Mouse (Mus musculus): ENCODE measurements at regions not wholly inside any gene's neighbourhood (a gene's known extent, or its start where the extent isn't known, plus 50 kb on each side); places are given as distances from the start of the nearest gene placed in this dataset.

- Histone ChIP-seq H3K27me3 (ENCODE audit: insufficient read depth, low read length) (no peaks in the 10 kb centered on the region), H3K9me3 (ENCODE audit: low read length) (no peaks in the 10 kb centered on the region), H3K4me2 (ENCODE audit: low read depth) (no peak overlapping the region), H3K4me1 (ENCODE audit: insufficient read depth) (no peaks in the 10 kb centered on the region), H3K9ac (no peak overlapping the region), H3K36me3 (ENCODE audit: insufficient read depth) (no peaks in the 10 kb centered on the region), H3K4me3 (ENCODE audit: low read depth, low read length) (no peak overlapping the region), H3K27ac (ENCODE audit: low read depth, low read length) (no peak overlapping the region)
- DNase-seq: no peak
- WGBS: 87% methylated on average over 2 of the region's 2 CpGs
- ATAC-seq: no peak
- no peak for TF ChIP-seq CTCF (IDR thresholded peaks at IDR 0.05; ENCODE audit: low read depth)
Measured at GRCm38 (mm10) chr3:38538309-38538708, 53.7 kb upstream of the Ankrd50 start.

- Histone ChIP-seq H3K9ac (no peak overlapping the region), H3K36me3 (ENCODE audit: insufficient read depth) (no peaks in the 10 kb centered on the region), H3K27ac (ENCODE audit: low read depth, low read length) (no peak overlapping the region), H3K4me1 (ENCODE audit: insufficient read depth) (no peaks in the 10 kb centered on the region), H3K9me3 (ENCODE audit: low read length) (no peaks in the 10 kb centered on the region), H3K27me3 (ENCODE audit: insufficient read depth, low read length) (no peaks in the 10 kb centered on the region), H3K4me2 (ENCODE audit: low read depth) (no peak overlapping the region), H3K4me3 (ENCODE audit: low read depth, low read length) (no peak overlapping the region)
- DNase-seq: no peak
- ATAC-seq: no peak
- no peak for TF ChIP-seq CTCF (IDR thresholded peaks at IDR 0.05; ENCODE audit: low read depth)
Measured at GRCm38 (mm10) chr3:38537770-38538169, 53.1 kb upstream of the Ankrd50 start.

Small RNA genes lying in the stretch of these regions (microRNA-seq; reads per million reads assigned to microRNA genes)
- gene Gm24462: 0 reads per million in 2 experiments

All from forebrain, postnatal 0 days (tissue).